Mouse (Mus musculus): ENCODE results near the gene Kpna7. TPM values are rescaled to one million over a fixed set of nuclear protein-coding genes. Genes with fewer than 3 reads are reported as not detected.
"Not testable (repeated sequence)": the region's sequence is repeated elsewhere in the genome, so short reads cannot be mapped to it uniquely, and the experiment has no call there.

The Kpna7 gene
- not detected in 2 replicates for polyA plus RNA-seq (2011; ENCODE audit: insufficient read depth, insufficient read length, low read depth, missing spikeins)

DNA sequence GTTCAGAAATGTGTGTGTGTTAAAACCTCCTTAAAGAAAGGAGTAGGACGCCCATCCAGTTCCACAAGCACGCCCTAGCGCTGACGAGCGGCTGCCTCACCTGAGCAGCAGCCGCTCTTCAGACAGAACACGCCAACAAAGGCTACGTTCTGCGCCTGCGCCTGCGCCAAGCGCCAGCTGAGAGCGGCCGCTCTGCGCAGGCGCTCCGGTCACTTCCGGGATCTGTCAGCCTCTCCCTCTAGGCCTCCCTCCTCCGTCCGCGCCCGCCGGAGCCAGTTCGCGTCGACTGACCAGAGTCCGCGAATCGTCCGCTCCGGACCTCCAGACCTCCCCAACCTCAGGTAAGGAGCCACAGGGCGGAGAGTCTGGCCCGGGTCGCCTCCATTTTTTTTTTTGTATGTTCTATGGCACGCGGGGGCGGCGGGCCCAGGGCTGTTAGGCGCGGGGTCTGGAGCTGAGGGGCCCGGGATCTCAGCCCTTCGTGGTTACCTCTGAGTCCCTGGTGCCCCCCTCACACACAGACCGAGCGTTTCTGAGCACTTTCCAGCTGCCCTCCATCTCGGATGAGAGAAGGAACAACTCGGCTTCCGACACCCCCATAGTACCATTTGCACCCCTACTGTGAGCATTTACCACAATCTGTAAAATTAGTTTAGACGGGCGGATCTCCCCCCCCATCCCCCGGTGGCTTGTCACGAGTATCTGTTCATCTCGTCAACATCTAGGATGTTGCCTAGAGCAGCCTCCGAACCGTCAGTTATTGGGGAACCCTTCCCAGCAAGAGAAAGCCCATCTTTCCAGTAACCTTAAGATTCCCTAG is at the start of gene Kpna7, which contains the start of gene Arpc1a:
Gene Kpna7 (minus strand): TSS at position 399 of the 820 bp plus-strand sequence.
Gene Arpc1a (plus strand): TSS at position 199 of the 820 bp plus-strand sequence.
- 0 out of 2 replicates have a peak, but pooled peaks cover 4% of the 10 kb centered on the region for H3K36me3 ChIP-seq (ENCODE audit: control insufficient read depth, insufficient read depth, low read length, poor library complexity, severe bottlenecking)
- peak within 1 kb of the TSS; percentile 76 for H3K4me3 ChIP-seq (ENCODE audit: low read depth, low read length)
- H3K9me3 ChIP-seq (replicated peaks; ENCODE audit: control insufficient read depth, insufficient read depth, low read length, poor library complexity, severe bottlenecking) = no peaks in the 10 kb centered on the region
- TF ChIP-seq POLR2A (IDR thresholded peaks at IDR 0.05; ENCODE audit: insufficient read depth, low read length) (peak; percentile 96), CTCF (IDR thresholded peaks at IDR 0.05; ENCODE audit: low read depth, low read length) (no peak), EP300 (IDR thresholded peaks at IDR 0.05; ENCODE audit: insufficient read depth, low read depth, low read length) (no peak)
- no peaks in the 10 kb centered on the region for H3K27me3 ChIP-seq (ENCODE audit: control insufficient read depth, insufficient read depth, low read length, poor library complexity, severe bottlenecking)
- H3K9ac ChIP-seq (ENCODE audit: low read depth, poor library complexity, severe bottlenecking) = peak within 1 kb of the TSS; percentile 79
- H3K4me1 ChIP-seq (ENCODE audit: control insufficient read depth, insufficient read depth, low read length) = no peaks in the 10 kb centered on the region
- no peak within 1 kb of the TSS for H3K27ac ChIP-seq (ENCODE audit: insufficient read depth, low read length)

GRCm38 (mm10) chr5:145133275-145133674 is 49.4 kb upstream of the Kpna7 start:
- not testable (repeated sequence) for H3K27ac ChIP-seq (ENCODE audit: insufficient read depth, low read length); H3K4me3 ChIP-seq (ENCODE audit: low read depth, low read length); H3K27me3 ChIP-seq (ENCODE audit: control insufficient read depth, insufficient read depth, low read length, poor library complexity, severe bottlenecking); H3K9ac ChIP-seq (ENCODE audit: low read depth, poor library complexity, severe bottlenecking); H3K4me1 ChIP-seq (ENCODE audit: control insufficient read depth, insufficient read depth, low read length); H3K9me3 ChIP-seq (replicated peaks; ENCODE audit: control insufficient read depth, insufficient read depth, low read length, poor library complexity, severe bottlenecking)
- peak; percentile 10 for TF ChIP-seq CTCF (IDR thresholded peaks at IDR 0.05; ENCODE audit: low read depth, low read length)
- peaks cover 65% of the 10 kb centered on the region for H3K36me3 ChIP-seq (ENCODE audit: control insufficient read depth, insufficient read depth, low read length, poor library complexity, severe bottlenecking)

- H3K9ac ChIP-seq (ENCODE audit: low read depth, poor library complexity, severe bottlenecking) = no peak overlapping the region
- H3K9me3 ChIP-seq (replicated peaks; ENCODE audit: control insufficient read depth, insufficient read depth, low read length, poor library complexity, severe bottlenecking) = no peaks in the 10 kb centered on the region
- H3K27me3 ChIP-seq (ENCODE audit: control insufficient read depth, insufficient read depth, low read length, poor library complexity, severe bottlenecking) = no peaks in the 10 kb centered on the region
- H3K4me1 ChIP-seq (ENCODE audit: control insufficient read depth, insufficient read depth, low read length) = no peaks in the 10 kb centered on the region
- H3K36me3 ChIP-seq (ENCODE audit: control insufficient read depth, insufficient read depth, low read length, poor library complexity, severe bottlenecking) = peaks cover 74% of the 10 kb centered on the region
- H3K4me3 ChIP-seq (ENCODE audit: low read depth, low read length) = no peak overlapping the region
- H3K27ac ChIP-seq (ENCODE audit: insufficient read depth, low read length) = no peak overlapping the region
- TF ChIP-seq POLR2A (IDR thresholded peaks at IDR 0.05; ENCODE audit: insufficient read depth, low read length) (no peak), EP300 (IDR thresholded peaks at IDR 0.05; ENCODE audit: insufficient read depth, low read depth, low read length) (no peak), CTCF (IDR thresholded peaks at IDR 0.05; ENCODE audit: low read depth, low read length) (no peak)
Observed at GRCm38 (mm10) chr5:145130995-145131394, 47.2 kb upstream of the Kpna7 start.

GRCm38 (mm10) chr5:145130191-145130590 is 46.4 kb upstream of the Kpna7 start:
- Histone ChIP-seq H3K9ac (ENCODE audit: low read depth, poor library complexity, severe bottlenecking) (no peak overlapping the region), H3K4me3 (ENCODE audit: low read depth, low read length) (no peak overlapping the region), H3K4me1 (ENCODE audit: control insufficient read depth, insufficient read depth, low read length) (no peaks in the 10 kb centered on the region), H3K36me3 (ENCODE audit: control insufficient read depth, insufficient read depth, low read length, poor library complexity, severe bottlenecking) (peaks cover 72% of the 10 kb centered on the region), H3K9me3 (replicated peaks; ENCODE audit: control insufficient read depth, insufficient read depth, low read length, poor library complexity, severe bottlenecking) (no peaks in the 10 kb centered on the region), H3K27ac (ENCODE audit: insufficient read depth, low read length) (no peak overlapping the region), H3K27me3 (ENCODE audit: control insufficient read depth, insufficient read depth, low read length, poor library complexity, severe bottlenecking) (no peaks in the 10 kb centered on the region)
- TF ChIP-seq EP300 (IDR thresholded peaks at IDR 0.05; ENCODE audit: insufficient read depth, low read depth, low read length) (no peak), CTCF (IDR thresholded peaks at IDR 0.05; ENCODE audit: low read depth, low read length) (no peak), POLR2A (IDR thresholded peaks at IDR 0.05; ENCODE audit: insufficient read depth, low read length) (no peak)

DNA sequence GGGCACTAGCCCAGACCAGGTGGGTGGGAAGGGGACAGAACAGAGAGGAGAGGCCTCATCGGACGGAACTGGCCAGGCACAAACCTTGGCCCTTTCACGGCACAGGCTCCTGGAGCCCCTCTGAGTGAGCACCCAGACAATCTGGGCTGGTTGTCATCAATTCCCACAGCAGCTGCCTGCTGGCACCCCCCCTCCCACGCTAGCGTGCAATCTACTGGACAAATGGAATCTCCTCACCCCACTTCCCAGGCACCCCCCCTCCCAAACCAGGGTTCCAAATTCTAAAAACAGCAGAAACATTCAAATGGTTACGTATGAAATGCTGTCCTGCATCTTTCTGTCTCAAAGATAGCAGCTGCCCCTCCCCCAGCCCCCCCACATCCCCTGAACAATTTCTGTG is 45.9 kb upstream of the Kpna7 start:
- not testable (repeated sequence) for H3K27ac ChIP-seq (ENCODE audit: insufficient read depth, low read length); H3K9ac ChIP-seq (ENCODE audit: low read depth, poor library complexity, severe bottlenecking); H3K4me3 ChIP-seq (ENCODE audit: low read depth, low read length); H3K4me1 ChIP-seq (ENCODE audit: control insufficient read depth, insufficient read depth, low read length); H3K9me3 ChIP-seq (replicated peaks; ENCODE audit: control insufficient read depth, insufficient read depth, low read length, poor library complexity, severe bottlenecking); H3K27me3 ChIP-seq (ENCODE audit: control insufficient read depth, insufficient read depth, low read length, poor library complexity, severe bottlenecking)
- peaks cover 72% of the 10 kb centered on the region for H3K36me3 ChIP-seq (ENCODE audit: control insufficient read depth, insufficient read depth, low read length, poor library complexity, severe bottlenecking)

GRCm38 (mm10) chr5:145129124-145129523 is 45.3 kb upstream of the Kpna7 start:
- Histone ChIP-seq H3K27me3 (ENCODE audit: control insufficient read depth, insufficient read depth, low read length, poor library complexity, severe bottlenecking) (no peaks in the 10 kb centered on the region), H3K9ac (ENCODE audit: low read depth, poor library complexity, severe bottlenecking) (no peak overlapping the region), H3K36me3 (ENCODE audit: control insufficient read depth, insufficient read depth, low read length, poor library complexity, severe bottlenecking) (peaks cover 67% of the 10 kb centered on the region), H3K4me3 (ENCODE audit: low read depth, low read length) (no peak overlapping the region), H3K27ac (ENCODE audit: insufficient read depth, low read length) (no peak overlapping the region), H3K4me1 (ENCODE audit: control insufficient read depth, insufficient read depth, low read length) (no peaks in the 10 kb centered on the region), H3K9me3 (replicated peaks; ENCODE audit: control insufficient read depth, insufficient read depth, low read length, poor library complexity, severe bottlenecking) (no peaks in the 10 kb centered on the region)
- TF ChIP-seq POLR2A (IDR thresholded peaks at IDR 0.05; ENCODE audit: insufficient read depth, low read length) (no peak), EP300 (IDR thresholded peaks at IDR 0.05; ENCODE audit: insufficient read depth, low read depth, low read length) (no peak), CTCF (IDR thresholded peaks at IDR 0.05; ENCODE audit: low read depth, low read length) (no peak)
